Mouse (Mus musculus): ENCODE data around the gene Spast. TPM values are rescaled to one million over a fixed set of nuclear protein-coding genes. Genes with fewer than 3 reads are reported as not detected.

Gene Spast
- polyA plus RNA-seq, 1 experiment from 2014 or later: 38.4 TPM

Other genes with a start within 250 kb of the Spast start
- gene Memo1, start 43.5 kb upstream of the Spast start, polyA plus RNA-seq (2015; fragmentation: Nextera tagmentation; extraction: Ambion mirVana): 64.8 and 67.3 TPM in 2 replicates
- gene Dpy30, start 15.0 kb upstream of the Spast start, polyA plus RNA-seq (2015; fragmentation: Nextera tagmentation; extraction: Ambion mirVana): 228 and 239 TPM in 2 replicates
- 31.2 and 32.8 TPM in 2 replicates for gene Slc30a6, start 56.6 kb downstream of the Spast start, polyA plus RNA-seq (2015; fragmentation: Nextera tagmentation; extraction: Ambion mirVana)
- gene Nlrc4, start 120.2 kb downstream of the Spast start, polyA plus RNA-seq (2015; fragmentation: Nextera tagmentation; extraction: Ambion mirVana): 0.33 and 0.44 TPM in 2 replicates
- 64.6 and 67.3 TPM in 2 replicates for gene Yipf4, start 150.5 kb downstream of the Spast start, polyA plus RNA-seq (2015; fragmentation: Nextera tagmentation; extraction: Ambion mirVana)
- 95.3 and 99.1 TPM in 2 replicates for gene Birc6, start 189.3 kb downstream of the Spast start, polyA plus RNA-seq (2015; fragmentation: Nextera tagmentation; extraction: Ambion mirVana)

Data from neural tube, embryonic 13.5 days (tissue).